Mouse (Mus musculus) thymus, adult 2 months (tissue): ENCODE results near the gene Gse1.

Experiments used
- CTCF ChIP-seq: fragments of 200-500 bp; IDR thresholded peaks from 2 replicates; pipeline ENCODE4 v1.5.1; 2012; ENCODE audit warnings: mild to moderate bottlenecking, control low read depth, low read length, moderate library complexity, borderline replicate concordance; ENCODE audit not compliant: control insufficient read depth, poor library complexity, insufficient read depth; ENCODE audit errors: extremely low read depth
- POLR2A ChIP-seq: fragments of 200-500 bp; IDR thresholded peaks from 2 replicates; pipeline ENCODE4 v1.6.1; 2012; ENCODE audit warnings: mild to moderate bottlenecking, low read length, control low read depth, moderate library complexity; ENCODE audit not compliant: control insufficient read depth, poor library complexity, insufficient read depth; ENCODE audit errors: extremely low read depth

GRCm38 (mm10) chr8:120525135-120525534 is 296.9 kb downstream of the Gse1 start:
- no peak for TF ChIP-seq POLR2A
- TF ChIP-seq CTCF, result no peak
